Mouse (Mus musculus) heart, embryonic 13.5 days (tissue): ENCODE data around the gene Nsl1. TPM values are rescaled to one million over a fixed set of nuclear protein-coding genes. Genes with fewer than 3 reads are reported as not detected.
A peak's percentile ranks its signal among the peaks of the same experiment; 100 is the strongest.
"Not testable (repeated sequence)": the region's sequence is repeated elsewhere in the genome, so short reads cannot be mapped to it uniquely, and the experiment has no call there.

Source experiments
- ATAC-seq: fragments of 200-750 bp; cut with Nextera tagmentation; 2 replicates; pipeline ENCODE4 v1.8.0; 2017; ENCODE audit warnings: moderate TSS enrichment; ENCODE audit not compliant: insufficient number of reproducible peaks, low FRiP score, low TSS enrichment; ENCODE audit errors: extremely low read depth
- H3K27ac ChIP-seq: fragments of 300-500 bp; sonication (generic); replicated peaks from 2 replicates; pipeline ENCODE4 v1.5.1; 2015; ENCODE audit warnings: moderate library complexity, mild to moderate bottlenecking, inconsistent platforms
- H3K27me3 ChIP-seq: fragments of 300-500 bp; sonication (generic); replicated peaks from 2 replicates; pipeline ENCODE4 v1.6.1; 2015; ENCODE audit warnings: mild to moderate bottlenecking, inconsistent platforms
- H3K36me3 ChIP-seq: fragments of 300-500 bp; sonication (generic); 2 replicates; pipeline ENCODE4 v1.6.1; 2015; ENCODE audit warnings: mild to moderate bottlenecking, inconsistent platforms
- H3K4me1 ChIP-seq: fragments of 300-500 bp; sonication (generic); 2 replicates; pipeline ENCODE4 v1.6.1; 2015; ENCODE audit warnings: inconsistent platforms
- H3K4me2 ChIP-seq: fragments of 300-500 bp; sonication (generic); 2 replicates; pipeline ENCODE4 v1.6.1; 2015; ENCODE audit warnings: inconsistent platforms, mild to moderate bottlenecking, moderate library complexity
- H3K4me3 ChIP-seq: fragments of 300-500 bp; sonication (generic); 2 replicates; pipeline ENCODE4 v1.5.1; 2015; ENCODE audit warnings: moderate library complexity, mild to moderate bottlenecking, inconsistent platforms
- H3K9ac ChIP-seq: fragments of 300-500 bp; sonication (generic); 2 replicates; pipeline ENCODE4 v1.6.1; 2015; ENCODE audit warnings: inconsistent platforms, mild to moderate bottlenecking, moderate library complexity
- H3K9me3 ChIP-seq: fragments of 300-500 bp; sonication (generic); 2 replicates; pipeline ENCODE4 v1.6.1; 2016; ENCODE audit warnings: inconsistent platforms
- WGBS: fragments of 180-500 bp; shearing (Covaris S2); methylation state at CpG from one replicate; pipeline ENCODE4 v1.1.7; 2015; ENCODE audit warnings: mixed read lengths; 5-methylcytosine and 5-hydroxymethylcytosine counted together
- polyA plus RNA-seq: library from polyadenylated mRNA; unstranded; fragments of >200 nt; fragmentation: Nextera tagmentation; extraction: Ambion mirVana; gene quantifications from 2 replicates; pipeline ENCODE4 v1.2.1, GENCODE M21; 2015

Nsl1 gene
- polyA plus RNA-seq, 1 experiment from 2014 or later = 12.4 TPM

DNA sequence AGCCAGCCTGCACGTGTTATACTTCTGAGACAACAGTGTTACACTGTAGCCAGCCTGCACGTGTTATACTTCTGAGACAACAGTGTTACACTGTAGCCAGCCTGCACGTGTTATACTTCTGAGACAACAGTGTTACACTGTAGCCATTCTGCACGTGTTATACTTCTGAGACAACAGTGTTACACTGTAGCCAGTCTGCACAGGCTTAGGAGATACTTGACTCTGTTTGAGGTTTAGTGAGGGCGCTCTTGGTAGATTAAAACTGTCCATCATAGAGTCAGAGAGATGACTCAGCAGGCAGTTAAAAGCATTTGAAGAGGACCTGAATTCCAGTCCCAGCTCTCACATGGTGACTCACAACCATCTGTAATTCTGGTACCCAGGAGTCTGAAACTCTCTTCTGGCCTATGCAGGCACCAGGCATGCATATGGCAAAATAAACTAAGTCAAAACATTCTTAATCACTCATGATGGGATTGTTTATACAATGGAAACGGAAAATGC lies 31.8 kb upstream of the Nsl1 start:
- H3K27me3 ChIP-seq, H3K4me2 ChIP-seq, H3K27ac ChIP-seq, H3K9me3 ChIP-seq, ATAC-seq, H3K36me3 ChIP-seq, H3K4me3 ChIP-seq, H3K9ac ChIP-seq: not testable (repeated sequence)
- WGBS = 65% methylated on average over 6 of the region's 6 CpGs
- H3K4me1 ChIP-seq = peaks cover 14% of the 10 kb centered on the region

DNA sequence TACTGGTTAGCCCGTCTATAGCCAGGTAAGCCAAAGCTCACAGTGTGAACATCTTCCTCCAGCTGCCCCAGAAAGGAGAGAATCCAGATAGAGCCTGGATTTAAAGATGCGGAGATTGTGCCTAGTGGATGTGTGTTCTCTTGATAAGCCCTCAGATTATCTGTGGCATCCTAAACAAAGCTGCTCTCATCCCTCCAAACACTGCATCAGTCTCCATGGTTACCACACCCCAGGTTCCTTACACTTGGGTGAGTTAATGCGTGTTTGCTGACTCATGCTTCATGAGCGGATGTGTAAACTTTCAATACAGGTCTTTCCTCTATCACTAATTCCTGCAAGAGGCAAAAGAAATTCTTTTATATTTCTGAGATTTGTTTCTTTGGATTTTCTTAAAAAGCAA lies 27.2 kb upstream of the Nsl1 start:
- Histone ChIP-seq H3K27me3 (peaks cover 4% of the 10 kb centered on the region; the same call in 1 of the 2 replicates), H3K9me3 (no peaks in the 10 kb centered on the region), H3K27ac (no peak overlapping the region), H3K9ac (no peak overlapping the region), H3K4me3 (no peak overlapping the region), H3K36me3 (no peaks in the 10 kb centered on the region), H3K4me1 (peaks cover 5% of the 10 kb centered on the region; the same call in 1 of the 2 replicates), H3K4me2 (no peak overlapping the region)
- ATAC-seq = no peak
- WGBS = 37% methylated on average over 4 of the region's 4 CpGs

DNA sequence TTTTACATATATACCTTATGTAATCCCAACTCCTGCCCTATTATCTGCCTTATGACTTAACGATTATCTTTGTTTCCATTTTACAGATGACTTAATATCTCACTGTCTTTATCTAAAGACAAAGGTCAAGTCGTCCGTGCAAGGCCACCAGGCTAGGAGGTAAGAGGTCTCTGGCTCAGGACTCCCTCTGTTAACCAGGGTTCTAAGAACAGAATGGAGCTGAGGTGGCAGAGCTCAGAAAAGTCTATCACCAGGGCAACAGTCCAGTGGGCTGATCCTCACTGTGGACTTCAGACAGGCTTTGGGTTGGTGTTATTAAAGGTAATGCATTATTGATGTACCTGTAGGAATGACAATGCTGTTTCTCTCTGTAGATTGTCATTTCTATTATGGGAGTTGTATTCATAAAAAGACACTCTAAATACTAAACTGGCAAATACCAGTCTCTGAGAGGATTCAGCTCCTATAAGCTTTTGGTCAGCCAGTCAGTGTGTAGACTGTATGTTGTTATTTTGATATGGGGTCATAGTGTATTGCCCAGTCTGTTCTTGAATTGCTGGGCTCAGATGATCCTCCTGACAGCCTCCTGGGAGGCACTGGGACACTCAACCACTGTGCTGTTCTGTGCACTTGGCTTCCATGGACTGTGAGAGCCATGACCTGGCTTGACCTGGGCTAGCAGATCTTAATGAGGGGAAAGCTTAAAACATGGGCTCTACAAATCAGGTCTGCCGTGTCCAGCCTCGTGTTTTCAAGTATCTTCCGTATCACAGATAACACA lies 26.1 kb upstream of the Nsl1 start, which contains the start of gene Spata45:
Spata45 (plus strand) TSS at position 86 of the 781 bp plus-strand sequence.
- Histone ChIP-seq H3K9ac (no peak within 1 kb of the TSS), H3K27me3 (peaks cover 4% of the 10 kb centered on the region; the same call in 1 of the 2 replicates), H3K9me3 (no peaks in the 10 kb centered on the region), H3K4me1 (no peaks in the 10 kb centered on the region), H3K36me3 (no peaks in the 10 kb centered on the region), H3K27ac (no peak within 1 kb of the TSS), H3K4me2 (no peak within 1 kb of the TSS), H3K4me3 (no peak within 1 kb of the TSS)
- WGBS = 57% methylated on average over 6 of the region's 6 CpGs
- ATAC-seq = no peak

DNA sequence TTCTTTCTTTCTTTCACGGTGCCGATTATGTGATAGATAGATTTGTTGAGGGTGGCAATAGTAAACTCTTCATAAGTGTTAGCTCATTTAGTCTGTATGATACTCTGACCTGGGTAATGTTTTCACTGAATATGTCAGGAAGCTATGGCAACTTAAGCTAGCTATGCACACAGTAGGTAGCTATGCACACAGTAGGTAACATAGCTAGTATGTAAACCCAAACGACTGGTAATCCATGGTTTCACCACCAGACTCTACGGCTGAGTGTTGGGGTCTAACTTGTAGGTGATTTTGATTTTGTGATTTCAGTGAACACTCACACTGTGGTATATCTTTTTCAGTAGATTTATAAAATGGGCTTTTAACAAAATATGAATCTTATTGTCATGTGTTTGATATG lies 24.8 kb upstream of the Nsl1 start:
- 86% methylated on average over 4 of the region's 4 CpGs for WGBS
- Histone ChIP-seq H3K4me3 (no peak overlapping the region), H3K4me2 (no peak overlapping the region), H3K4me1 (no peaks in the 10 kb centered on the region), H3K9me3 (no peaks in the 10 kb centered on the region), H3K27ac (no peak overlapping the region), H3K27me3 (peaks cover 4% of the 10 kb centered on the region; the same call in 1 of the 2 replicates), H3K9ac (no peak overlapping the region), H3K36me3 (no peaks in the 10 kb centered on the region)
- no peak for ATAC-seq

DNA sequence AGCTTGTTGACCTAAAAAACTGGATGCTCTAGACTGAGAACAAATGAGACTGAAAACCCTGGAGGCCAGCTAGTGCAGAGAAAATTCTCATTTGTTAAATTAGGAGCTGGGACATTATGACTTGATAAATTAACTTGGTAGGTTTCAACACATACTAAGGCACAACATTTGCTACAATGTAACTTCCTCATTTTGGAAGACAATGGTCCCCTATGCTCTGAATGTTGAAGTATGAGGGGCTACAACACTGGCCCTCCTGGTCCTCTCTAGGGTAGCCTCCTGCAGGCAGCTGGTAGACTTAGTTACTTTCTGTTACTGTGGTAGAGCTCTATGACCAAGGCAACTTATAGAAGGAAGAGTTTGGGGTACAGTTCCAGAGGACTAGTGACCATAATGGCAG lies 21.5 kb upstream of the Nsl1 start:
- Histone ChIP-seq H3K36me3 (no peaks in the 10 kb centered on the region), H3K27ac (no peak overlapping the region), H3K9me3 (no peaks in the 10 kb centered on the region), H3K4me2 (no peak overlapping the region), H3K9ac (no peak overlapping the region), H3K4me3 (no peak overlapping the region), H3K4me1 (no peaks in the 10 kb centered on the region), H3K27me3 (no peaks in the 10 kb centered on the region)
- ATAC-seq = no peak

DNA sequence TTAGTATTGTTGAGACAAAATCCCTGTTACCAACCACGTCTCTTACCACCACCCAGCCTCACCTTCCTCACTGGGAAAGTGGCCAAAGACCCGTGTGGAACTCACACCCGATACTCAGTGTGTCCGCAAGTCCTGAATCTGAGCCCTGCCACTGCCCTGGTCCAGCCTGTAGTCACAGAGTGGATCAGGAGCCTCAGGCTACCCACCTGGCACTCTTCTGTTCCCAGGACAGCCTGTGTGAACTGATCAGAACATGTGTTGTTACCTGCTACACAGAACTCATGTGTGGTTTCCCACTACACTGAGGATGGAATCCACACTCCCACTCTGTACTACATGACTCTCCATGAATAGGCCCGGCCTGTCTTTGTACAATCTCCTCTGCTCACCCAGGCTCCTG lies 20.7 kb upstream of the Nsl1 start:
- no peak for ATAC-seq
- WGBS = 75% methylated on average over 5 of the region's 5 CpGs
- H3K27me3 ChIP-seq = no peaks in the 10 kb centered on the region
- no peaks in the 10 kb centered on the region for H3K36me3 ChIP-seq
- no peaks in the 10 kb centered on the region for H3K4me1 ChIP-seq
- H3K9me3 ChIP-seq = no peaks in the 10 kb centered on the region
- H3K4me2 ChIP-seq = no peak overlapping the region
- no peak overlapping the region for H3K9ac ChIP-seq
- no peak overlapping the region for H3K4me3 ChIP-seq
- H3K27ac ChIP-seq = no peak overlapping the region

DNA sequence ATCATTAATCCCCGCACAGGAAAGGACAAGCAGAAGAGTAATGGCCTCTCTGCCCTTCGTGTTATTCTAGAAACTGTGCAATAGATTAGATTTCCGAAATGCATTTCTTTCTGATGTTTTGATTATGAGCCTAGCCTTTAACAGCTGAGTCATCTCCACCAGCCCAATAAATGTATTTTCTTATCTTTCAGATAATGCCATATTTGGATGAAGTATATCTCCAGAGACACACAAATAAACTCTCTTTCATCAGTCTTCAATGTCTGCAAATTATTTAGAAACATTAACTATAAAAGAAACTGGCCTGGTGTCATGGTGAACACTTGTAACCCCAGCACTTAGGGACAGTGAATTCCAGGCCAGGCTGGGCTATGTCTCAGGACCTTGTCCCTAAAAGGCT lies 20.1 kb upstream of the Nsl1 start:
- Histone ChIP-seq H3K9me3 (no peaks in the 10 kb centered on the region), H3K4me2 (no peak overlapping the region), H3K4me3 (no peak overlapping the region), H3K27ac (no peak overlapping the region), H3K9ac (no peak overlapping the region), H3K36me3 (no peaks in the 10 kb centered on the region), H3K27me3 (no peaks in the 10 kb centered on the region), H3K4me1 (no peaks in the 10 kb centered on the region)
- 60% methylated on average over 3 of the region's 3 CpGs for WGBS
- ATAC-seq = no peak

DNA sequence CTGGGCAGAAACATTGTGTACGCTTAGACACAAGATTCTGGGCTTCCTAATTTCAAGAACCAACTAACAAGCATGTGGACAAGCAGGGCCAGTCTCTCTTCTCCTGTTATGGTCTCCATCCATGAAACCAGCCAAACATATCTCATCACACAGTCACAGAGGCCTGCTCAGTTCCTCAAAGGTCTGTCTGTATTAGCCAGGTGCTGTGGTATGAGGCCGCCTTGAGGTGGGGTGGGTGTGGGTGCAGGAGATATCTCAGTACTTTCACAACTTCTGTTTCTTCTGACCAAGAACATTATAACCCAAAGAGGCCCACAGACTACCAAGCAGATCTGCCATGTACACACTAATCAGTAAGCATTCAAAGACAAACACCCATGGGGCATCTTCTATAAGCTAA lies 17.5 kb upstream of the Nsl1 start:
- no peak overlapping the region for H3K9ac ChIP-seq
- no peak for ATAC-seq
- H3K36me3 ChIP-seq = peaks cover 3% of the 10 kb centered on the region; the same call in 1 of the 2 replicates
- no peak overlapping the region for H3K4me2 ChIP-seq
- H3K4me1 ChIP-seq = no peaks in the 10 kb centered on the region
- H3K27me3 ChIP-seq = no peaks in the 10 kb centered on the region
- no peak overlapping the region for H3K27ac ChIP-seq
- no peak overlapping the region for H3K4me3 ChIP-seq
- no peaks in the 10 kb centered on the region for H3K9me3 ChIP-seq
- WGBS = 89% methylated on average over 2 of the region's 2 CpGs

DNA sequence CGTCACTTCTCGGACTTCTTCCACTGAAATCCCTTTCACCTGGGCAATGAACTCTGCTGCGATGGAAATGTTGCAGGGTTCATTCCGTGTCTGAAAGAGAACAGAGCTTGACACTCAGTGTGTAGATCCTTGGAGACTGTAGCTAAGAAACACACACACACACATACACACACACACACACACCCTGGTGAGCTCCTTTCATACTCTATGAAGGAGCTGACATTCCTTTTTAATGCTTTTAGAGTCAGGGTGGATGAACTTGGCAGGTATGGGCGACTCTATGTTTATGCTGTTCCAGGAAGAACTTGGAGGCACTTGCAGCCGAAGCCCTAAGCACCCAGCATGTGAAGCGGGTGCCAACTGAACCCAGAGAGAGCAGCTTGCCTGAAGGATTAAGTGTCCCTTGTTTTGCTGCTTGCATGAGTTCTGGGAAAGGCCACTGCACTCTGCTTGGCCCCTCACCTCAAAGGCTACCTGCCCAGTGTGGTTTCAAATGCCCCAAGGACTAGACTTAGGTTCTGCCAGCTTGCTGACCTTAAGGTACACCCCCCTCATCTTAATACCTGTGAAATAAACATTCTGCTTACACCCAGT lies 16.5 kb upstream of the Nsl1 start:
- WGBS = 64% methylated on average over 7 of the region's 7 CpGs

DNA sequence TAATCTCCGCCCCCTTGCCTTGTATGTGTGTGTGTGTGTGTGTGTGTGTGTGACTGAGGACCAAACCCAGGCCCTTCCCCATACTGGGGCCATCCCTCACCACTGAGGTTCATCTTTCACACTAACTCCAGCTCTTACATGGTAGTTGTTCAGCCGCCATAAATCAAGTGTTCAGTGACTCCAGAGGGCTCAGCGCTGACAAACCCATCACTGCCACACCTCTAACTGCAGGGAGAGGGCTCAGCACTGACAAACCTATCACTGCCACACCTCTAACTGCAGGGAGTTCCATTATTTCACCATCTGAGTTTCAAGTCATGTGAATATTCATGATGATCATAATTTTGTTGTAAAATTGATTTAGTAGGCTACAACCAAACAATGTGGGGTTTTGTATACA lies 9.3 kb upstream of the Nsl1 start:
- no peak overlapping the region for H3K9ac ChIP-seq
- peaks cover 22% of the 10 kb centered on the region; the same call in 1 of the 2 replicates for H3K36me3 ChIP-seq
- 54% methylated on average over 3 of the region's 3 CpGs for WGBS
- peaks cover 7% of the 10 kb centered on the region for H3K4me1 ChIP-seq
- H3K4me2 ChIP-seq = no peak overlapping the region
- no peak overlapping the region for H3K27ac ChIP-seq
- ATAC-seq = peak; percentile 17; the same call in 1 of the 2 replicates
- no peak overlapping the region for H3K4me3 ChIP-seq
- no peaks in the 10 kb centered on the region for H3K27me3 ChIP-seq
- H3K9me3 ChIP-seq = no peaks in the 10 kb centered on the region

More for the DNA sequence above, 16.5 kb upstream of the Nsl1 start:
- no peak for ATAC-seq
- Histone ChIP-seq H3K4me1 (no peaks in the 10 kb centered on the region), H3K4me3 (no peak overlapping the region), H3K9me3 (no peaks in the 10 kb centered on the region), H3K9ac (no peak overlapping the region), H3K27ac (no peak overlapping the region), H3K36me3 (peaks cover 3% of the 10 kb centered on the region; the same call in 1 of the 2 replicates), H3K4me2 (no peak overlapping the region), H3K27me3 (no peaks in the 10 kb centered on the region)

DNA sequence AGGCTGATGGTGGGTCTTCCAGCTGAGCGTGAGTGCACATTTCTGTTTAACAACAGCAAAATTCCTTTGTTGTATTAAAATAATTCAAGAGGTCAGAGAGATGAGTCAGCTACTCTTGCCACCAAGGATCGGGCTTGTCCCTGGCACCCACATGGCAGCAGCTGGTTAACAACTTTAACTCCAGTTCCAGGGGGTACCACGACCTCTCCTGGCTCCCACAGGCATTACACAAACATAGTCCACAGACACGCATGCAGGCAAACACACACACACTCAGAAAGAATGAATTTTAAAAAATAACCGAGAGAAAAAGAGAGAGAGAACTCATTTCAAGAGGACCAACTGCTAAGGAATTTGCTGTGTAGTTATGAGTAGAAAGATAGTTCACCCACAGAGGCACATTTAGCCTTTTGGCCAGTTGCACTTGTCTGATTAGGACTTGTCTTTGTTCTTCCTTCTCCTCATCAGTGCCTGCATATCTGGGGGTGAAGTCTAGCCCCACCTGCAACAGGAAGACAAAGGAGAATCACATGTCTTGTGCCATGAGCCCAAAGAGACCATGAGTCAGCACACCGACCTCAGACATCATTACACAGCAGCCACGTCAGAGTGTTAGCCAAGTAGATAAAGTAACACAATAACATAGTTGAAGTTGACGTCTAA lies 7.8 kb upstream of the Nsl1 start:
- ATAC-seq = peak; percentile 85; the same call in 1 of the 2 replicates
- Histone ChIP-seq H3K4me2 (peak overlapping the region; percentile 37; the same call in 1 of the 2 replicates), H3K27ac (peak overlapping the region; percentile 68), H3K27me3 (no peaks in the 10 kb centered on the region), H3K9ac (no peak overlapping the region), H3K36me3 (peaks cover 22% of the 10 kb centered on the region; the same call in 1 of the 2 replicates), H3K4me3 (no peak overlapping the region), H3K4me1 (peaks cover 7% of the 10 kb centered on the region), H3K9me3 (no peaks in the 10 kb centered on the region)
- 59% methylated on average over 8 of the region's 8 CpGs for WGBS
